Mouse (Mus musculus) stomach, postnatal 0 days (tissue): Measurements from ENCODE around the gene 1700016D06Rik.

Experiments used
- CTCF ChIP-seq: IDR thresholded peaks from 2 replicates; pipeline ENCODE4 v1.5.1; 2016; ENCODE audit warnings: antibody characterized with exemption, low read depth, mild to moderate bottlenecking, moderate library complexity
- EP300 ChIP-seq: optimal IDR thresholded peaks from 2 replicates; pipeline ENCODE3; 2016; ENCODE audit warnings: antibody characterized with exemption

GRCm38 (mm10) chr8:11684558-11684957 lies 16.3 kb downstream of the 1700016D06Rik start:
- TF ChIP-seq CTCF (no peak), EP300 (no peak)
